Mouse (Mus musculus): Measurements from ENCODE around the gene Lztfl1. TPM values are rescaled to one million over a fixed set of nuclear protein-coding genes. Genes with fewer than 3 reads are reported as not detected.
A peak's percentile ranks its signal among the peaks of the same experiment; 100 is the strongest.
"Not testable (repeated sequence)": the region's sequence is repeated elsewhere in the genome, so short reads cannot be mapped to it uniquely, and the experiment has no call there.

Lztfl1 gene
- total RNA-seq, 2 experiments from 2014 or later: 32.7 to 33.4 TPM

DNA sequence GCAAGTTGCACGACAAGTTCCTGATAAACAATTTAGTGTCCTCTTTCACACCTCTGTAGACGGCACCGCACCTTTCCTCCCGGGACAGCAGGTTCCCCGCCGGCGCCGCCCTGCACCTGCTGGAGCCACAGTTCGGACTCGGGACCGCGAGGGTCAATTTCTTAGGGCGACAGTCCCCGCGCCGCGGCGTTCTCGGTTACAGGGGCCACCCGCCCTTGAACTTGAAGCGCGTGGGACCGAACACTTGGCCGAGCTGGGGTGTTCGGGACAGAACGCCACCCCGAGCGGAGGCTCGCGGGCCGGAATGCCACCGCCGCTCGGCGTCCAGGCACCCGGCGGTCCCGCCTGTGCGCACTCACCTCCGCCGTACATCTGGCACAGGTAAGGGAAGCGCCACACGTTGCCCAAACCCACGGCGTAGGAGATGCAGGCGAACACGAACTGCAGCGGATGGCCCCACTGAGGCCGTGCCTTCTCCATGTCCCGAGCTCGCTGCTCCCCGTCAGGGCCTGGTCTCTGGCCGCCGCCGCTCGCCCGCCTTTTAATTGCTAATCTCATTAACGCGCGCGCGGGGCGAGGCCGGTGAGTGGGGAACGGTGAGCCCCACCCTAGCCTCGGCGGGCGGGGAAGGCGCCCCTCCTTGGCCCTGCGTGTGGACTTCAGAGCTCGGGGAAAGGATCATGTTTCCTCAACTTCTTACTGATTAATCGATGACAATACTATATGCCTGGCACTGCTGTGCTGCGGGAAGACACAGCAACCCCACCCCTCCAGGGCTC lies 39.0 kb downstream of the Lztfl1 start, which contains the start of the genes Ccr9 and Slc6a20a:
Ccr9 (plus strand) TSS at position 113 of the 779 bp plus-strand sequence.
Slc6a20a (minus strand) TSS at position 559 of the 779 bp plus-strand sequence.
- peak; percentile 5 for DNase-seq

DNA sequence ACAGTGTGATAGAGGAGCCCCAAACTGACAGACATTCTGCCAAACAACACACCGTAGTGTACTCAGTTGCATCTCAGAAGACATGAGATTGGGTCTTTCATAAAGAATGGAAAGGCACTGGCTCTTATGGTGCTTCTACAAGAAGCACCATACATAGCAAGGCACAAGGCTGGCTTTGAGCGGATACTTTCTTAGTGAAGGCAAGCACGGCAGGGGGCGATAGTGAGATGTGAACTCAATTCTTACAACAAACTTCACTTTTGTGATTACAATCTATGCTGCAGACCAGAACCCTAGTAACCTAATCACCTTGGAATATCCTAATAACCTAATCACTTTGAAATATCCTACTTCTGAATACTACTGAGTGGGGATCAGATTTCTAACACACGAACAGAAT lies 51.9 kb downstream of the Lztfl1 start:
- DNase-seq: peak; percentile 24

DNA sequence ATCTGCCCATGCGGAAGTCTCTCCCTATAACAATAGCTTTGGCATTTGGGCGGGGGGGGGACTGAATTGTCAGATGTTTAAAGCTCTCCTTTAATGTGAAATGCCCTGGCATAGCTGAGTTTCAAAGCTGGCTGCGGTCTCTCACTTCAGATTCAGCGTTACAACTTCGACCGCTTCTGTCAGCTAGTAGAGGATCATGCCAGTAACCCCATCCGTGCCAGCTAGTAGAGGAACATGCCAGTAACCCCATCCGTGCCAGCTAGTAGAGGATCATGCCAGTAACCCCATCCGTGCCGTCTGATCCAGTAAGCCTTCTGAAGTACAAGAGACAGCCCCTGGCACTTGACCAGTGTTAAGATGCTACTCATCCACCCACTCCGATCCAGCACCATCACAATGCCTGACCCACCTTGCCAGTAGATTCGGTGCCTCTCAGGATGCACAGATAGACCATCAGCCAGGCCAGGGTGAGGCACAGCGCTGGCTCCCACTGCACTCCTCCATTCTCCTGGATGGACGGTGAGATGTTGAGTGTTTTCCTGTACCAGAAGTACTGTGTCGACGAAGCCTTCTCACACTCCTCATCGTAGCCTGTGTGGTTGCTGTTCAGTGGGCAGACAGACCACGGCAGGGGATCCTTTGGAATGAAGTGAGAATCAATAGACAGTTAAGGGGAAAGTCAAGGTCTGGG lies 57.4 kb downstream of the Lztfl1 start:
- DNase-seq: not testable (repeated sequence)

DNA sequence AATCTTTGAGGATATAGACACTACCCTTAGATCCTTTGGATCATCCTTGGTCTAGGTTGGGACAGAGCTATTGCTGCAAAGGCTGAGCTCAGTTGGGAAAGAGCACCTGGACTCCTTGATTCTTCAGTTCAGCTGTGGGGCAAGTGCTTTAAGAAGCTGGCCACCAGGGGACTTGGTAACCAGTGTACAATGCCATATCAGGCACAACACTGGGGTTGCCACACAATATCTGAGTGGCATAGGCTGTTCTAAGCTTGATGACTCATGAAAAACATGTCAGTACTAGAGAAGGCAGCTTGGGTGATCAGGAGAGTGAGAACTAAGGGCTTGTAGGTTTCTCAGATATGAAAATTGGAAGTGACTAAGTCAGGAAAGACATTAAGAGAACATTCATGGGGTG lies 58.5 kb downstream of the Lztfl1 start:
- DNase-seq: no peak

DNA sequence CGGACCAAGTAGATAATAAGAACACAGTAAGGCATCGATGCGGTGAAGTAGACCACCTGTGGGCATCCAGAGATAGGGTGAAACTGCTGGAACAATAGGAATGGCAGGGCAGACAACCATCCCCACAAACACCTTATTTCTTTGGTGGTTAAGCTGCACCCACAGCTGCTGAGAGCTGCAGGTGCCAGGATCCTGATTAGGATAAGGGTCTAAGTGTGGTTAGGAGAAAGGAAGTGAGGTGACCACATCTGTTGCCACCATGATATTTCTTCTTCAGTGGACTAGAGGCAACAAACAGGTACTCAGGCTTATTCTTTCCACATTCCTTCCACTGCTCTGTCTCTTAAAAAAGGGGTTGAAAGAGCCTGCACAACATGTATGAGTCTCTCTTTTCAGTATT lies 60.0 kb downstream of the Lztfl1 start:
- DNase-seq: no peak

DNA sequence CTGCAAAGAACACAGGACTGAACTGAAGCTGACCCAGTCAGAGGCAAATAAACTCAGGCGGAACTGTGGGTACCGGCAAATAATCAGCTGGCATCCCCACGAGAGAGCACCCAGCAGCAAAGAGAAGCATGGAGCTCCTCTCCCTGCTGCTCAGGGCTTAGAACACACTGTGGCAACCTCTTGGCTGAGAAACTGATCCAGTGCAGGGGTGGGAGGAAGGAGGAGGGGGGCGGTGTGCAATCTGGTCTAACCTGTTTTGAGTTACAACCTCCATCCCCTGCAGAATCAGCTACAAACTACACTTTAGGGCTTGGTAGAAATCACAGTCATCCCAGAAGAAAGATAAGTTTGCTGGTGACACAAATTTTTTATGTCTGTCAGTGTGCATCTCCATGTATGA lies 66.1 kb downstream of the Lztfl1 start:
- no peak for DNase-seq

DNA sequence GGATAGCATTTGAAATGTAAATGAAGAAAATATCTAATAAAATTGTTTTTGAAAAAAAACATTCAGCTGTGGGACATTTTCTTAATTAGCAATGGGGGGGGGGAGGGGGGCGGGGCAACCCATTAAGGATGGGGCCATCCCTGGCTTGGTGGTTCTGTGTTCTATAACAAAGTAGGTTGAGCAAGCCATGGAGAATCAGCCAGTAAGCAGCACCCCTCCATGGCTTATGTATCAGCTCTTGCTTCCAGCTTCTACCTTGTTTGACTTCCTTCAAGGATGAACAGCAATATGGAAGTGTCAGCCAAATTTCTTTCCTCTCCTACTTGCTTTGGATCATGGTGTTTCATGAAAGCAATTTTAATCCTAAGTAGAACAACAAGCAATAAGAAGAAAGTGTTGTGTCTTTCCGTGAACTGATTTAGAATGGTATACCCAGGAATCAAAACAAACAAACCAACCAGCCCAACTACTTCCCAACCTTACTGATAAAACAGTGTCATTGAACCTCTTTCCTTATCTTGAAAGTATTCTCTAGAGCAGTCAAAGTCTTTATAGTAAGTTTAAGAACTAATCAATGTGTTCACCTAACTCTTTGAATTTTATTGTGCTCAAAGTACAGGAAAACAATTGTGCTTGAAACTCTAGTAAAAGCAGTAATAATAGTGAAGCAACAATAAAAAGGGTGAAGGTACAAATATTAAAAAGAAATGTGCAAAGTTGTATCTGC lies 67.5 kb downstream of the Lztfl1 start:
- no peak for DNase-seq

Other genes with a start within 250 kb of the Lztfl1 start
- gene Limd1, start 239.0 kb downstream of the Lztfl1 start, total RNA-seq (2021): 10 to 100 TPM; 49.1 to 53.5 TPM
- gene Sacm1l, start 187.9 kb downstream of the Lztfl1 start, total RNA-seq (2021): 10 to 100 TPM; 44.6 to 47.0 TPM
- not detected for gene Slc6a20b, start 85.1 kb downstream of the Lztfl1 start, total RNA-seq (2021)
- gene Ccr9, start 39.3 kb downstream of the Lztfl1 start, total RNA-seq (2021): under 1 TPM in 1 of 2 experiments, not detected in 1; 0.17 TPM
- not detected for gene Slc6a20a, start 38.8 kb downstream of the Lztfl1 start, total RNA-seq (2021)
- not detected for gene Cxcr6, start 88.8 kb upstream of the Lztfl1 start, total RNA-seq (2021)
- gene Fyco1, start 134.2 kb upstream of the Lztfl1 start, total RNA-seq (2021): 100 to 1,000 TPM; 156 to 161 TPM
- gene Xcr1, start 144.3 kb upstream of the Lztfl1 start, total RNA-seq (2021): not detected